Mouse (Mus musculus) heart, embryonic 14.5 days (tissue): ENCODE results near the gene Cdh8. TPM values are rescaled to one million over a fixed set of nuclear protein-coding genes. Genes with fewer than 3 reads are reported as not detected.

Source experiments
- ATAC-seq: fragments of 200-750 bp; cut with Nextera tagmentation; 2 replicates; pipeline ENCODE4 v1.8.0; 2017; ENCODE audit warnings: low read depth, moderate TSS enrichment; ENCODE audit not compliant: insufficient number of reproducible peaks, insufficient read depth, low FRiP score
- H3K27ac ChIP-seq, 2 experiments: fragments of 200-500 bp in 1 of 2; fragments of 300-500 bp in 1 of 2; sonication (generic) in 1 of 2; replicated peaks in 1 of 2; 2 replicates each; pipeline ENCODE4 v1.5.1; 2012 to 2014; ENCODE audit warnings: low read depth in 2 of 2, low read length in 2 of 2, control low read depth in 1 of 2, mild to moderate bottlenecking in 1 of 2, mixed read lengths in 1 of 2; ENCODE audit not compliant: control insufficient read depth in 1 of 2, insufficient read depth in 1 of 2
- H3K27me3 ChIP-seq: fragments of 300-500 bp; sonication (generic); 2 replicates; pipeline ENCODE4 v1.6.1; 2014; ENCODE audit warnings: mild to moderate bottlenecking, low read length, control low read depth; ENCODE audit not compliant: control insufficient read depth, insufficient read depth
- H3K36me3 ChIP-seq: fragments of 300-500 bp; sonication (generic); 2 replicates; pipeline ENCODE4 v1.6.1; 2014; ENCODE audit warnings: mild to moderate bottlenecking, control low read depth, low read length, mixed read lengths; ENCODE audit not compliant: control insufficient read depth, insufficient read depth
- H3K4me1 ChIP-seq, 2 experiments: fragments of 200-500 bp in 1 of 2; fragments of 300-500 bp in 1 of 2; sonication (generic) in 1 of 2; 2 replicates each; pipeline ENCODE4 v1.6.1; 2012 to 2014; ENCODE audit warnings: low read length in 2 of 2, control low read depth in 1 of 2, mixed read lengths in 1 of 2; ENCODE audit not compliant: control insufficient read depth in 2 of 2, insufficient read depth in 2 of 2
- H3K4me2 ChIP-seq: fragments of 300-500 bp; sonication (generic); 2 replicates; pipeline ENCODE4 v1.6.1; 2014; ENCODE audit warnings: mild to moderate bottlenecking, low read length
- H3K4me3 ChIP-seq, 2 experiments: fragments of 200-500 bp in 1 of 2; fragments of 300-500 bp in 1 of 2; sonication (generic) in 1 of 2; 2 replicates each; pipeline ENCODE4 v1.5.1; 2012 to 2014; ENCODE audit warnings: low read length in 2 of 2, mild to moderate bottlenecking in 2 of 2, control low read depth in 1 of 2, low read depth in 1 of 2, moderate library complexity in 1 of 2; ENCODE audit not compliant: control insufficient read depth in 1 of 2, insufficient read depth in 1 of 2
- H3K9ac ChIP-seq: fragments of 300-500 bp; sonication (generic); 2 replicates; pipeline ENCODE4 v1.6.1; 2014; ENCODE audit warnings: mild to moderate bottlenecking, low read length
- H3K9me3 ChIP-seq: fragments of 300-500 bp; sonication (generic); 2 replicates; pipeline ENCODE4 v1.6.1; 2016; ENCODE audit warnings: low read length, control low read depth; ENCODE audit not compliant: control insufficient read depth
- WGBS: fragments of 180-500 bp; shearing (Covaris S2); extraction: QIAGEN DNeasy Blood & Tissue Kit; methylation state at CpG from one replicate; pipeline ENCODE4 v1.1.7; 2014; 5-methylcytosine and 5-hydroxymethylcytosine counted together
- polyA plus RNA-seq: library from polyadenylated mRNA; unstranded; fragments of >200 nt; fragmentation: Nextera tagmentation; extraction: Ambion mirVana; gene quantifications from 2 replicates; pipeline ENCODE4 v1.2.1, GENCODE M21; 2014

Cdh8 gene
- polyA plus RNA-seq, 1 experiment from 2014 or later, result 1.1 TPM

DNA sequence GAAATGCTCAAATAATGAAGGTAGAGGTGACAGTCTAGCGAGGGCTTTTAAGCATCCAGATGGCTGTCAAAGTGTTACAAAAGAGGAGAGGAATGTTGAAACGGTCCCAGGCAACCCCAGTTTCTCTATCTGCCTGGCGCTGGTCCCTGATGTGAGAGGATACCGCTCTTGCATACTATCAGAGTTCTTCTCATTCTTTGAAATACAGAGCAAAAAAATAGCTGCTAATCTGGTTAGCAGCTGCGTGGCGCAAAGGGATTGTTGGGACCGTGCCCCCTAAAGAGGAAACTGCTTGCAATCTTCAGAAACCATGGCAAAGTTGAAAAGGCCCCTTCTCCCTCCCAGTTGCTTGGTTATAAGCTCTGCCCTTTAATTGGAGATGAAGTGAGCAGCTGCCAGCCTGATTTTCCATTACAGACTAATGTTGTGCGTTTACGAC, 1.8 kb downstream of the Cdh8 start:
- H3K27me3 ChIP-seq, result peaks cover 48% of the 10 kb centered on the region
- no peak overlapping the region for H3K9ac ChIP-seq
- peaks cover 0 to 5% of the 10 kb centered on the region in 2 experiments; a peak in 2 of 4 replicates for H3K4me1 ChIP-seq
- no peak overlapping the region for H3K27ac ChIP-seq
- H3K36me3 ChIP-seq, result no peaks in the 10 kb centered on the region
- H3K4me2 ChIP-seq, result peak overlapping the region; percentile 97
- no peak for ATAC-seq
- H3K9me3 ChIP-seq, result no peaks in the 10 kb centered on the region
- peak overlapping the region in 1 of 2 experiments; percentile 56; a peak in 2 of 4 replicates for H3K4me3 ChIP-seq
- 7% methylated on average over 9 of the region's 9 CpGs for WGBS

DNA sequence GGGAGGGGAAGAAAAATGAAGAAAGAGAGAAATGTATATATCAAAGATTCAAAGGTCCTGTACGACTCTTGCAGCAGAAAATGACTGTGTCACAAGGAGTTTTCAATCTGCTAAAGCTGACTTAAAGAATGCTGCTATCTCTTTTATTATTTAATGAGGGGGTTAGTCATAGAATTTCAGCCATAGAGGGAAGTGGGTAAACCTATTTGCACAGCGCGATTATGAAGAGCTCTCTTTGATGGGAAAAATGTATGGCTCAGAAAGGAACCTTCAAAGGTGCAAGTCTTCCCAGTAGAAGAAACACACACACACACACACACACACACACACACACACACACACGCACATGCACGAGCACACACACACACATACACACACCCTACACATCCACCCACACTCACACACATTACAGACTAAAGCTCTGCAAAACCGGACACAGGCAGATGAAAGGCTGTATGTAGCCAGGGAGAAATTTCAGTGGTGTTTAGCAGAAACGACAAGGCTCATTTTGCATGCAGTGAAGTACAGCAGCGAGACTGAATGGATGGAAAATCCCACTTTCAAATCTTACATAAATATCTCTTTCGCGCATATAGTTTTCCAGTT, 2.3 kb downstream of the Cdh8 start:
- H3K4me2 ChIP-seq, result peak overlapping the region; percentile 97
- H3K9ac ChIP-seq, result no peak overlapping the region
- H3K27ac ChIP-seq, result no peak overlapping the region
- 0 out of 4 replicates have a peak overlapping the region, but pooled peaks of 1 of the 2 experiments have one; percentile 56 for H3K4me3 ChIP-seq
- H3K4me1 ChIP-seq, result peaks cover 0 to 5% of the 10 kb centered on the region in 2 experiments; a peak in 2 of 4 replicates
- H3K36me3 ChIP-seq, result no peaks in the 10 kb centered on the region
- H3K9me3 ChIP-seq, result no peaks in the 10 kb centered on the region
- 48% methylated on average over 10 of the region's 10 CpGs for WGBS
- ATAC-seq, result no peak
- H3K27me3 ChIP-seq, result peaks cover 48% of the 10 kb centered on the region

DNA sequence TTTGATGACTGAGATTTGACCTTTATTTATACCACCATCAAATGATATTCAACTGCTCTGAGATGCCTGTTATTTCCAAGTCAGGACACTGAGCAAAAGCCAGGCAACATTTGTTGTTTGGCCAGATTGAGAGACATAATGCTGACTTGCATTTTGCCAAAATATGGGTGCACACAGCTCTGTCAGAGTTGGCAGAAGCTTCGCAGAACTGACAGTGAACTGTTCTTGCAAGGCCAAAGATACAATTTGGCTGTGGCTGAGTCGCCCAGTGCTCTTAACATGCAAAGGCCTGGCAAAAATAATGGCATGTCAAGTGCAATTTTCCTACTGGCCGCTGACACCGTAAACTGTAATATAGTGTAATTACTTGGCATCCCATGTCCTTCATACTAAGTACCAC, 22.4 kb downstream of the Cdh8 start:
- peak overlapping the region; percentile 37 to 61; a peak in 2 of 4 replicates for H3K27ac ChIP-seq
- H3K4me1 ChIP-seq, result peaks cover 2 to 3% of the 10 kb centered on the region in 2 experiments; a peak in 3 of 4 replicates
- H3K36me3 ChIP-seq, result no peaks in the 10 kb centered on the region
- no peak overlapping the region for H3K4me2 ChIP-seq
- WGBS, result 58% methylated on average over 4 of the region's 4 CpGs
- no peak overlapping the region for H3K9ac ChIP-seq
- no peak for ATAC-seq
- H3K4me3 ChIP-seq, result no peak overlapping the region
- H3K27me3 ChIP-seq, result no peaks in the 10 kb centered on the region
- no peaks in the 10 kb centered on the region for H3K9me3 ChIP-seq

DNA sequence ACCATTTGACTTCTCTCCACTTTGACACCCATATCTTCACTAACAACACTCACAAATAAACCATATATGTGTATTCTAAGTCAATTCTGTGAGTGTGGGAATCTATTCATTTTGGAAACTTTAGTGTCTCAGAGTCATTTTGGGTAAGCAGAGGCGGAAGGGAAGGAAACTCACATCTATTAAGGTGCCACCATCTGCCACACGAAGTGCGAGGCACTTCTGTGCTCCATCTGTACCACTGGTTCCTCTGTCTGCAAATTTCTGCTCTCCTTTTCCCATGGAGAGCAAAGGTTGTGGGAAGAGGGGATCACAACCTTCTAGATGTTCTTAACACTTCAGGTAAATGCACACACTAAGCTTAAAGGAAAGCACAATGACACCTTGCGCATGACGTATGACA, 46.2 kb downstream of the Cdh8 start:
- WGBS, result 87% methylated on average over 5 of the region's 5 CpGs
- Histone ChIP-seq H3K9me3 (no peaks in the 10 kb centered on the region), H3K27ac (no peak overlapping the region), H3K9ac (no peak overlapping the region), H3K4me3 (no peak overlapping the region), H3K4me2 (no peak overlapping the region), H3K27me3 (no peaks in the 10 kb centered on the region), H3K36me3 (no peaks in the 10 kb centered on the region), H3K4me1 (no peaks in the 10 kb centered on the region)
- ATAC-seq, result no peak

DNA sequence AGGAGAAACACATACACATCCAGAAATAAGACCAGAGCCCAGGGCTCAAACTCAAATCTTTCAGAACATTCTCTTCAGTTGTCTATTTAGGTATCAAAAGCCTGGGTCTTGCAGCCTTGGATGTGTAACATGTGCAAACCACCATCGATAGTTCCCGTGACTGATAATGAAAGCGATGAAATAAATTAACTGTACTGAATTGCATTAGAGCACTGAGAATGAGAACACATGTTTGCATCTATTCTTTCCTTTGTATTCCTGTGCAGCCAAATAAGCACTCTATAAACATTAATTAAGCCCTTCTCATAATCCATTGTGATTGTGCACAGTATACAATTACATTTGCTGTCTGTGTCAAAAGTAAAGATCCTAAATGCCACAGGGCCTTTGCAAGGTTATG, 47.1 kb downstream of the Cdh8 start:
- no peak for ATAC-seq
- no peak overlapping the region for H3K27ac ChIP-seq
- no peaks in the 10 kb centered on the region for H3K4me1 ChIP-seq
- H3K9me3 ChIP-seq, result no peaks in the 10 kb centered on the region
- no peak overlapping the region for H3K9ac ChIP-seq
- no peaks in the 10 kb centered on the region for H3K27me3 ChIP-seq
- H3K36me3 ChIP-seq, result no peaks in the 10 kb centered on the region
- H3K4me3 ChIP-seq, result no peak overlapping the region
- WGBS, result 96% methylated on average over 3 of the region's 3 CpGs
- no peak overlapping the region for H3K4me2 ChIP-seq

DNA sequence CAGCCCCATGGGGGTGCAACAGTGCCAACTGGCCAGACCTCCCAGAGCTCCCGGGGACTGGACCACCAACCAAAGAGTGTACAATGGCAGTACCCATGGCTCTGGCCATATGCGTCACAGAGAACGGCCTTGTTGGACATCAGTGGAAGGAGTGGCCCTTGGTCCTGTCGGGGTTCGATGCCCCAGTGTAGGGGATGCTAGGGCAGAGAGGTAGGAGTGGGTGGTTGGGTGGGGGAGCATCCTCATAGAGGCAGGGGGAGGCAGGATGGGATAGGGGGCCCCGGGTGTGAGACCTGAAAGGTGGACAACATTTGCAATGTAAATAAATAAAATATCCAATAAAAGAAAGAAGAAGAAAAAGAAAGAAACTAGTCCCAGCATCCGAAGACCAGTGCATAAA, 47.8 kb downstream of the Cdh8 start:
- 87% methylated on average over 7 of the region's 7 CpGs for WGBS
- H3K4me3 ChIP-seq, result no peak overlapping the region
- no peak overlapping the region for H3K27ac ChIP-seq
- ATAC-seq, result no peak
- no peaks in the 10 kb centered on the region for H3K36me3 ChIP-seq
- H3K4me1 ChIP-seq, result no peaks in the 10 kb centered on the region
- H3K9me3 ChIP-seq, result no peaks in the 10 kb centered on the region
- H3K9ac ChIP-seq, result no peak overlapping the region
- H3K4me2 ChIP-seq, result no peak overlapping the region
- no peaks in the 10 kb centered on the region for H3K27me3 ChIP-seq

DNA sequence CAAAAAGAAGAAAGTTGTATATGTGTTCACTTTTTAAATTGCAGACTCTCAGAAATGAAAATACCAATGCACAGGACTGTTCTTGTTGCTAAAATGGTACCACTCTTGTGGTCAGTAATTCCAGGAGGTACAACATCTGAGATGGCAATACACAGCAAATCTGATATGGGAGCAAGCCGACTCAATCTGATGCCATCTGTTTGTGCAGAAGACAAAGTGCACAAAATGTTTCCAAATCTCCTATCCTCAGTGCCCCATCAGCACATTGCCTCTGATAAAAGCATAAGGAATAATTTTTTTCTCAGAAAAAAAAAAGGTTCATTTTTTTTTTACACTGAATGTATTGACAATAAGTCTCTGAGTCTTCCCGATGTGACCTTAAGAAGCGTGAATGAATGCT, 62.3 kb downstream of the Cdh8 start:
- 87% methylated on average over 3 of the region's 3 CpGs for WGBS
- no peak overlapping the region for H3K9ac ChIP-seq

DNA sequence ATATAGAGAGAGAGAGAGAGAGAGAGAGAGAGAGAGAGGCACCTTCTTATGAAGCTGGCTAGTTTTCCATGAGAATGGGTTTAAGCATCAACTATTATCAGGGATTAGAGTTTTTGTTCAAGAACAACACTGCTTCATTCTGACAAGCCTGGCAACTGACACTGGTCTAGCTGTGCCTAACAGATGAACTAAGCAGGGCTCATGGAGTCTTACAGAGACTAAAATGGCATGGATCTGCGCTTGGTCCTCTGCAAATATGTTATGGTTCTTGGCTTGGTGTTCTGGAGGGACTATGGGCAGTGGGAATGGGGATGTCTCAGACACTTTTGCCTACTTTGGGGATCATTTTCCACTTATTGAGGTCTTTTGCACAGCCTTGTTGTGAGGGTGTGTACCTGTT, 63.0 kb downstream of the Cdh8 start:
- ATAC-seq, result no peak
- no peaks in the 10 kb centered on the region for H3K36me3 ChIP-seq
- no peaks in the 10 kb centered on the region for H3K27me3 ChIP-seq
- H3K4me2 ChIP-seq, result no peak overlapping the region
- WGBS, result 72% methylated on average over 1 of the region's 1 CpGs
- no peak overlapping the region for H3K4me3 ChIP-seq
- no peaks in the 10 kb centered on the region for H3K9me3 ChIP-seq
- no peak overlapping the region for H3K27ac ChIP-seq
- H3K4me1 ChIP-seq, result no peaks in the 10 kb centered on the region
- no peak overlapping the region for H3K9ac ChIP-seq

More for the DNA sequence above, 62.3 kb downstream of the Cdh8 start:
- Histone ChIP-seq H3K9me3 (no peaks in the 10 kb centered on the region), H3K4me2 (no peak overlapping the region), H3K4me3 (no peak overlapping the region), H3K27ac (no peak overlapping the region), H3K4me1 (no peaks in the 10 kb centered on the region), H3K27me3 (no peaks in the 10 kb centered on the region), H3K36me3 (no peaks in the 10 kb centered on the region)
- no peak for ATAC-seq
